ENCODE assay signal across 25 mouse cellular contexts in the genomic region with DNA sequence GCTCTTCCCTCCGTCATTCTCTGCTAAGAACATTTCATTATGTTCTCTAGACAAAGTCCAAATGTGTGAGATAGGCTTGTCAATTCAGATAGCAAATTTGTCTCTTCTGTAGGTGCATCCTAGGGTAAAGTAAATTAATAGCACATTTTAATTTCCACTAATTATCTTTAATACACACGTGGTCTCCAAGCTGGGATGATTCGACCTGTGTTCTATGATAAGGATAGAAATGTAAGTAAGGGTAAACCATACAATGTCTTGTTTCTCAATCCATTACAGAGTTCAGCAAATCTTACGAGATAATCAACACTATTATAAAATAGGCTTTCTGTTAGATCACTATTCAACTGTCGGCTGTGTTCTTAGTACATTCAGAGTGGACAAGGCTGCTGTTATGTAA.
"Had no signal": no experiment of that assay in that cellular context is flagged by ENCODE, and none has a peak within 500 bp of the region (broad histone marks: within the 10 kb centered on the region; RNA-seq: fewer than 3 reads in every experiment).

No protein-coding gene starts in this region.

- H3K4me3 ChIP-seq: gastrocnemius, adult 2 months; heart, embryonic 10.5 days; heart, embryonic 12.5 days; hindbrain, embryonic 10.5 days; hindbrain, embryonic 12.5 days; intestine, embryonic 15.5 days; kidney, embryonic 15.5 days; limb, embryonic 13.5 days; limb, embryonic 15.5 days had no signal

- H3K27me3 ChIP-seq: heart, embryonic 12.5 days; hindbrain, embryonic 12.5 days; intestine, embryonic 15.5 days; kidney, embryonic 15.5 days; limb, embryonic 13.5 days; limb, embryonic 15.5 days had no signal

- ATAC-seq: hindbrain, embryonic 16.5 days; inflammation-experienced regulatory T-cells, adult 6 months; intestine, embryonic 15.5 days had no signal

- DNase-seq: gastrocnemius, adult 2 months; heart, adult 18-20 months; heart, postnatal 10 days; heart, postnatal 4 days; kidney, adult 11 months; kidney, adult 2 months; kidney, adult 9 months; kidney, postnatal 14 days; kidney, postnatal 36 days; layer of hippocampus, adult 9-11 months; layer of hippocampus, postnatal 36 days; left cerebral cortex, postnatal 4 days had no signal

- H3K4me1 ChIP-seq: hindbrain, embryonic 10.5 days; hindbrain, embryonic 12.5 days; intestine, embryonic 15.5 days; kidney, embryonic 15.5 days; limb, embryonic 13.5 days; limb, embryonic 15.5 days had no signal

- H3K27ac ChIP-seq: gastrocnemius, adult 2 months; heart, embryonic 10.5 days; hindbrain, embryonic 10.5 days; hindbrain, embryonic 12.5 days; hindbrain, embryonic 14.5 days; intestine, embryonic 15.5 days; kidney, embryonic 15.5 days; kidney, postnatal 0 days; limb, embryonic 13.5 days; limb, embryonic 15.5 days; liver, embryonic 14.5 days had no signal

- H3K9ac ChIP-seq: heart, embryonic 12.5 days; hindbrain, embryonic 12.5 days; hindbrain, embryonic 14.5 days; intestine, embryonic 15.5 days; kidney, embryonic 15.5 days; limb, embryonic 13.5 days; limb, embryonic 15.5 days; liver, embryonic 14.5 days had no signal

- H3K4me2 ChIP-seq: heart, embryonic 12.5 days; hindbrain, embryonic 12.5 days; hindbrain, embryonic 14.5 days; intestine, embryonic 15.5 days; kidney, embryonic 15.5 days; limb, embryonic 13.5 days; limb, embryonic 15.5 days had no signal

- H3K9me3 ChIP-seq: heart, embryonic 10.5 days; heart, embryonic 12.5 days; hindbrain, embryonic 10.5 days; hindbrain, embryonic 12.5 days; intestine, embryonic 15.5 days; kidney, embryonic 15.5 days; limb, embryonic 13.5 days; limb, embryonic 15.5 days had no signal
